Mouse (Mus musculus) layer of hippocampus, adult 9-11 months (tissue): ENCODE measurements around the gene Lpgat1.

ENCODE experiments used
- DNase-seq: peaks from one replicate; pipeline ENCODE4 v3.0.0; 2022

Gene Lpgat1

DNA sequence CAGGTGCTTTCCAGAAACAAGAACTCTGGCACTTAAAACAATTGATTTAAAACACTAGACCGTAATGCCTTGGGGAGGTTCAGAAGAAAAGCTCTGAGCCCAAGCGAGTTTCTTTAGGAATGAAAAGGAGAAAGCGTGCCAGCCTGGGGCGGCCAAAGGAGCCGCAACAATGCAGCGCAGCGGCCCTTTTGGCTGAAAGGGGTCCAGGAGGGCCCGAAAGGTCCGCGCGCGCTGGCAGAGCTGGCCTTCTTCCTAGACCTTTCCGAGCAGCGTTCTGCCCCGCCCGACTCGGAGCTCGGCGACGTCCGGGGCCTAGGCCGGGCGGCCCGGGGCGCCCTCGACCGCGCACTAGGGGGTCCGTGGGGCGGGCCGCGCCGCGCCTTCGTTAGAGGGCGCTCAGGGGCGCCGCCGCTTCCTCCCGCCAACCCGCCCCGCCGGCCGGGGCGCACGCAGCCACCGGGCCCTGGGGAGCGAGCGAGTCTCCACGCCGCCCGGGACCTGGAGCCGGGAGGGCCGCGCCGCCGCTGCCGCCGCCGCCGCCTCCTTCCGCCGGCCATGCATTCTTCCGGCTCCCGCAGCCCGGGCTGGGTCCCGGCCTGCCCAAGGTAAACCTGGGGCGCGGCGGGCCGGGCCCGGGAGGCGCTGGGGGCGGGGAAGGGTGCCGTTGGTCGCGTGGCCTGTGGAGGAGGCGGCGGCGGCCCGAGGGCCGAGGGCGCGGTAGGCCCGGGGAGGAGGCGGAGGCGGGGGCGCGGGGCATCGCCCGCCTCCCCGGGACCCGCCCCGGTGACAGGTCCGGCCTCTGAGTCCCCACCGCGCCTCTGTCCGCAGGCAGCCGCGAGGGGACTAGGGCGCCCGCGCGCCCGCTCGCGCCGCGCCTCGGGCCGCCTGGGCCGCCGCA lies at the start of gene Lpgat1:
Gene Lpgat1, plus strand, starts transcription at position 234 of the 898 bp plus-strand sequence.
- DNase-seq: peak; percentile 76

DNA sequence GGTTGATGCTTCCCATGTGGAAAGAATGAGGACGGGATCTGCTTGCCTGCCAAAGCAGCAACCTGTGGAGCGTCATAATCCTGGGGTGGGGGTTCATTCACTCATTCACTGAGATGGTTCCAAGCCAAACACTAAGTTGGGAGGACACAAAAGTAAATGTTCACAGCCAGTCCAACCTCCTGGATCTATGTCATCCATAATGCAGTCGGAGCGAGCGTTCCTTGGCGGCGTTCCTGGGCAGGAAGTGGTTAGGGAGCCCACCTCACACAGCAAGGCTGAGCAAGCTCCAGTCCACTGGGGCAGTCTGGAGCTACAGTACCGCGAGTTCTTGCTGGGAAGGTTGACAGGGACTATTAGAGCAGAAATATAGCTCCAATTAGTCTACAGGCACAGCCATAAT lies 49.6 kb upstream of the Lpgat1 start:
- DNase-seq: no peak

DNA sequence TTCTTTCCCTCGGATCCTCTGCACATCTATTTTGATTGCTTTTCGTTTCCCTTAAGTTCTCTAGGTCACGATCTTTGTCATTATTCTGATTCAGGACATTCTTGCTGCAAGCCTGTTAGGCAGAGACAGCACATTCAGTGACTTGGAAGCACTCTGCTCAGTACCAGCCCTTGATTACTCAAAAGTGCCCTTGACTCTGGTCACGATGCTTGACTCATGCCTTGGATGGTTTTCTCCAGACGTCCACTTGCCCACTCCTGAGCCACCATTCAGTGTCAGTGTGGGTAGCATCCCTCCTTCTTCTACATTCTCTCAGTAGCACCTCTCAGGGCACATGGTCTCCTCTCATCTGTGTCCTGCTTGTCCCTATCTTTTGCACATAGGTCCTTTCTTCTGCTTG lies 43.6 kb upstream of the Lpgat1 start:
- DNase-seq: no peak

DNA sequence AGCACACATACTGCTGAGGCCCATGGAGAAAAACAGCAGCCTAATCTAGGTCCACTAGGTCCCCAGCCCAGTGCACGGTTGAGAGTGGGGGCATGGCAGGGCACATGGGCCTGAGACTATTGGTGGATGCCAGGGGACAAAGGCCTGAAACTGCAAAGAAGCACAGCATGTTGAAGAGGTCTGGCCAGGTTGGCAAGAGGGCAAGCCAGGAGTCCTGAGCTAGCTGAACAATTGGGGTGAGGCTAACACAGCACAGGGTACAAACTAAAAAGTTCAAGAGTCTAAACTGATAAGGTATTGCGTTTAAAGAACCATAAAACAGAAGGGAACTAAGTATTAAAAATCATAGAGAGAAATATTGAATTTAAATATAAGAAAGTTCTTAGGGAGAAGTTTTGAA lies 36.0 kb upstream of the Lpgat1 start:
- DNase-seq: no peak

DNA sequence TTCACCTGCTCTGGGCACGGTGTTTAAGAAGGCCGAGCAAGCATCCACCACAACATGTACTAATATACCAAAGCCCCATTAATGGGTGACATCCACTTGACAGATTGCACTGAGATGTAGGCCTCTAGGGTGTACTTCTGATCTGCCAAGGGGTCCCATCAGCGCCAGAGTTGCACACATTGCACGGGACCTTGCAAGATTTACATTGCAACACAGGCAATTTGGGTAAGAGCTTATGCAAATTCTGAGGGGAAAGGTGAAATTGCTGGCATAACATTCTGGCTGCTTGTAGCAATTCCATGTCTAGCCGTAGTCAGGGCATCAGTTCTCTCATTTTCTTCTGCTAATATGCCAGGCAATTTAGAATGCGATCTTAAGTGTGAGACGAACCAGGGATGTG lies 30.1 kb upstream of the Lpgat1 start:
- no peak for DNase-seq

DNA sequence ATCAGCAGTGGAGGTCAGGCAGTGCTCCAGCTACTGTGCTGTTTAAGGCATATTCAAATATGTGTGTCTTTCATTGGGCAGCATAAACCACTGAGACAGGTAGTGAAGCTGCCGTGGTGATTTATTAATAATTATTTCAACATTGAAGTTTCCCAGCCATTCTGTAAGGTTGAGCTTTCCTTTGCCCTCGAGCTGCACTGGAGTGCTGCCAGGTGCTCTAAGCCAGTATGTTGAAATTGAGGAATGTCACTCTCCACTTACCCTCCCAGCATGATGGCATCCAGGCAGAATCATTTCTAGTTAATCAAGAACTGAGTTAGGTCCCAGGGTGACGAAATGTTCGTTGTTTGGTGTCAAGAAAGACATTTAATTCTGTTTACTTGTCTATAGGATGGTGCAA lies 24.4 kb upstream of the Lpgat1 start:
- no peak for DNase-seq

DNA sequence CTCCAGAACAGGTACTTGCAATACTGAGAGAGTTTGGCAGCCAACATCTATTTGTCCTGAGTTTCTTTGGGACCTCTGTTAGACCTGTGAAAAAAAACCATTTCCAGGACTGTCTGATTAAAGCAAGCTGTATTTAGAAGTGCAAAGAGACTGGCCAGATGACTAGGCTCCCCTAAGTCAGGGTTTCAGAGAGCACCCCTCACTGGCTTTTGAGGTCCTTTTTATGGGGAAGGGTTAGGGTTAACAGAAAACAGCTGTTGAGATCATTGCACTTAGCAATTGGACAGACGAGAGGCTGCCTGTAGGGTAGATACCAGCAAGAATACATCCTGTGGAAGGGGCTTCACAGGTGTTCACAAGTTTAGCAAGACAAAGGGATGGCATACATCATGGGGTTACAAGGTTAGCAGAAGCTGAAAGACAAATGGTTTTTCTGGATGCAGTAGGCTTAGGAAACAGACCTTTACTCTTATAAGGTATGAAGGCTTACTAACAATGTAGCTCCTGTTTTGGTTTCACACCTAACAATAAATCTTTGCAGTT lies 19.3 kb upstream of the Lpgat1 start:
- DNase-seq: no peak

DNA sequence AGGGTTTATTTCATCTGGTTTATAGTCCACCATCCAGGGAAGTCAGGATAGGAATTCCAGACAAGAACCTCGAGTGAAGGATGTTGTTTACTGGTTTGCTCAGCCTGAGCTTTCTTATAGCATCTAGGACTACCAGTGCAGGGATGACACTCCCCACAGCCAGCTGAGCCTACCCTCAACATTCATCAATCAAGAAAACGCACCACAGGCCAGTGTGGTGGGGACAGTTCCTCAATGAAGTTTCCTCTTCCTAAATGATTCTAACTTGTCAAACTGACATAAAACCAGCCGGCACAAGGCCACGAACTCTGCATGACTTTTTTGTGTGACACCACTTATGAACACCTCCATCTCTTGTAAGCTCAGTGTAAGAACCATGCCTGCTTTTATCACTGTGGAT lies 13.1 kb upstream of the Lpgat1 start:
- no peak for DNase-seq

DNA sequence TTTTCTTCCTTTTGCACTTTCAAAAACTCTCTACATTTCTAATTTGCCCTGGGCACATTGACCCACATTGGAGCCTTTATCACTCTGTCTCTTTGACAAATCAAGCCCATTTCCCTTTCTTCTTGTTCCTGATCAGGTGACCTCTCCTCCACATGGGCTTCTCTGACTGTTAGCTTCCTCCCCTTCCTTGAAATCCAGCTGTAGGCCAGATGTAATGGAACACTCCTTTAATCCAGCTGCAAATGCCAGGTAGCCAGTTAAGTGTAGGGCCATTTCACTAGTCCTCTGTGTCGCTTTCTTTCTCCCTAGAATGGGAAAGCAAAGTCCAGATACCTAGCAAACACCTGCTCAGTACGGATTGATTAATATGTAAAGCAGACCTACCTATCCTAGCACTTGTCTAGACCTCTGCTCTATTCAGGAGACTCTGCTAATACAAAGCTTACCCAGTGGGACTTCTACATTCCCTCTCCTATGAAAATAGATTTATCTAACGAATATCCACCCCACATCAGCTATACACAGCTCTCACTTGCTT lies 11.0 kb upstream of the Lpgat1 start:
- no peak for DNase-seq

DNA sequence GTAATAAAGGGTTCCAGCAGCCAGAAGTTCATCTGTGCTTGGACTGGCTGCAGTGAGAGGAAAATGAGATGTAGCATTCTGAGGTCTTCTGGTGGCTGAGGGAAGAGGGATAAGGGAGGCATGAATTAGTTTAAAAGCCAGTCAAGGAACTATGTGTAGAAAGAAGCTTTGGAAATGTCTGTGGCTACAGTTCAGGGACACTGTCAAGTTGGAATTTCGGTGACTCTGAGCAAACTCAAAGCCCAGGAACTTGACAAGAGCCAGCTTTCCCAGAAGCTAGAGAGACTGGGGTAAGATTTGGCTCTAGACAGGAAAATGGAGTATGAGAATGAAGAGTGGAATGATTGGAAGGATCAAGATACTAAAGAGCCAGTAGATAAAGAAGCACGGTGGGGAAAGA lies 7.8 kb upstream of the Lpgat1 start:
- DNase-seq: no peak

DNA sequence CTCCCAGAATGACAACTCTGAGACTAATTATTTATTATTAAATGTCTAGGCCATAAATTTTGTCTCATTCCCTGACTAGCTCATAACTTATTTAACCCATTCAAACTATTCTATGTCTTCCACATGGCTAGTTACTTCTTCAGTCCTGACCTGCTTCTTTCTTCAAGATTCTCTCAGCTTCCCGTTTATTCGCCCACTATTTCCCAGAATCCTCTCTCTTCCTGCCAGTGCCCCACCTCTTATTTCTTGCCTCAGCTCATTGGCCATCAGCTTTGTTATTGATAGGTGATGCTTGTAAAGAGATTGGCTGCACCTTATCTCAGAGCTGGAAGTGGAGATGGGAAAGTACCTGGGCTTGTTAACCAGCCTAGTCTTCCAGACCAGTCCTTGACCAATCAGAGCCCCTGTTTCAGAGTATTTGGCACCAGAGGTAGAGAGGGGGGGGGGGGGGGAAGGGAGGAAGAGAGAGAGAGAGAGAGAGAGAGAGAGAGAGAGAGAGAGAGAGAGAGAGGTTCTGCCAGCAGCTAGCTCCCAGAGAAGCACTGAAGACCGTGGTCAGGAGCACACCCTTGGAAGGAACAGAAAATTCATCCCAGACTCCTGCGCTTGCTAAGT lies 5.3 kb upstream of the Lpgat1 start:
- no peak for DNase-seq

DNA sequence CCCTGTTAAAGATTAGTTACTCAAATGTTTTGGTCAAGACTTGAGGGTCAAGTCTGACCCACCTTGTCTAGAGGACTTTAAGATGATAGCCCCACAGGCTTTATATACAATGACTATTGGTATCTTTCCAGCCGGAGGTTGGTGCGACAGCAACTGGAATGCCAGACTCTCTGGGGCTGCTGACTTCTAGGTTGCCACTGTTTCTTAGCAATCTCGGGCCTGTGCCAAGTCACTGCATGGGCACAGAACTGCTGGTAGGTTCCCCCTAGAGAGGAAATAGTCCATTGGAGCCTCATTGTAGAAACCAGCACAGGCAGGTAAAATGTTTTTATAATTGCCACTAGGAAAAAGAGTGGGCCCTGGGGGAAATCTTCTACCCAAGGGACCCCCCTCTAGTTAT lies 3.8 kb upstream of the Lpgat1 start:
- DNase-seq: no peak

DNA sequence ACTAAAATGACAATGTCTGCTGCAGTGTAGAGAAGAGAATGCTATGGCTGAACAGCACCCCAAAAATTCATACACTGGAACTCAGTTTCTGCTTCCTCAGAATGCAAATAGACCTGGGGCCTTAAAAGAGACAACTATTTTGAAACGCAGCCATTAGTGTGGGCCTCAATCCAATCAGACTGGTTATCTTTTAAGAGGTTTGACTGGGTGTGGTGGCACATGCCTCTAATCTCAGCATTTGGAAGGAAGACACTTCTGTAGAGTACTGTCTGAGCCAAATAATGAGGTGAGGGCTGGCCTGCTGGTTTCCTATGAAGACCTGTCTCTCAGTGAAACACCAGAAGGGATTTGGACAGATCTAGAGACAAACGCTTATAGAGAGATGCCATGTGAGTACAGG lies 2.5 kb upstream of the Lpgat1 start:
- no peak for DNase-seq

DNA sequence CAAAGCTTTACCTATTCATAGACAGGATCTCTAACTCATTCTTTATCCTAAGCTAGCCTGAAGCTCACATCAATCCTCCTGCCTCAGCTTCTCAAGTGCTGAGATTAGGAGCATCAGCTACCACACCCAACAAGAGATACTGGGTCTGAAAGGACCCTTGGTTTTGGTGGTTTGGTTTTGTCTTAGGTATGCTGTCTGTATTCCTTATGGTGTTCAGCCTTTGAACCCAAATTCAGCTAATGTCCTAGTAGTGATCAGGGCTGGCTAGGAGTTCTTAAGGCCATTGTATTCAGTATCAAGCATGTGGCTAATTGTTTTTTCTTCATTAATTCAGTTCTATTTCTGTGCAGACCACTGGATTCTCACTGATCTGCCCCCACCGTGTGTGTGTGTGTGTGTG lies 493 bp upstream of the Lpgat1 start:
- DNase-seq: no peak

DNA sequence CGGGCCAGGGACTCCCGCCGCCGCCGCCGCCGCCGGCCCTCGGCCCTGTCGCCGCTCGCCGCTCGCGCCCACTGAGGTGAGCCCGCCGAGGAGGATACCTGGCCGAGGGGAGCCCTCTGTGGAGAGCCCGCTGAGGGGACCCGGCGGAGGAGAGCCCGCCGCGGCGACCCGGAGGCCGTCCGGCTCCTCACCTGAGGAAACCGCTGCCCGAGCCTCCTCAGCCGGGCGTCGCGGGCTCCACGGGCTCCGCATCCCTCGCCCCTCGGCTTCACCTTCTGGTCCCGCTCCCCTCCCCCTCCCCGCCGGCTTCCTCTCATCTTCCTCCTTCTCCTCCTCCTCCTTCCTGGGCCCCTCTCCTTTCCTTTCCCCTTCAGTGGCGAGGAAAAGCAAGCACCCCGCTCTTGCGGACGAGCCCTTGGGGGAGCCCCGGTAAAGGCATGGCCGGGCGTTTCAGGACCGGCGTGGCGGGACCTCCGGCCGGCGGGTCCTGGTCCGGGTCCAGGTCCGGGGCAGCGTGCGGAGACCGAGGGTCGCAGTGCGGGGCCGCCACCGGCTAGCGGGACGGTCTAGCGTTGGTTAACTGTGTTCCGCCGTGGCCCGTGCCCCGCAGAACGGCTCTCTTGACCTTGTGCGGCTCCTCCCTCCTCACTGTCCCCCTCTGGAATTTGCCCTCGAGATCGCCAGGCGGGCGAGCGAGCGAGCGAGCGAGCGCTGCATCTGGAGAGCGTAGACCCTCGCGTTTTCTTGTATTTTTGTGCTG lies 1.1 kb downstream of the Lpgat1 start:
- DNase-seq: peak; percentile 13

DNA sequence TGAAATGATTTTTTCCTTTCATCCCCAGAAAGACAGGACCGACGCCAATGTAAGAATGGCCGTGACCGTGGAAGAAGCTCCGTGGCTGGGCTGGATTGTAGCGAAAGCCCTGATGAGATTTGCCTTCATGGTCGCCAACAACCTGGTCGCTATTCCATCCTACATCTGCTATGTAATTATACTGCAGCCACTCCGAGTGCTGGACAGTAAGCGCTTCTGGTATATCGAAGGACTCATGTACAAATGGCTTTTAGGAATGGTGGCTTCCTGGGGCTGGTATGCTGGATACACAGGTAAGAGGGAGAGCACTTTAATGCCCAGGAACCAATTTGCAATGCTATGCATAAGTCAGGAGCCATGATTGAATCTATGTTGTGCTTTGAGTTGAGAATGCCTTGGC lies 1.7 kb downstream of the Lpgat1 start:
- DNase-seq: peak; percentile 8

DNA sequence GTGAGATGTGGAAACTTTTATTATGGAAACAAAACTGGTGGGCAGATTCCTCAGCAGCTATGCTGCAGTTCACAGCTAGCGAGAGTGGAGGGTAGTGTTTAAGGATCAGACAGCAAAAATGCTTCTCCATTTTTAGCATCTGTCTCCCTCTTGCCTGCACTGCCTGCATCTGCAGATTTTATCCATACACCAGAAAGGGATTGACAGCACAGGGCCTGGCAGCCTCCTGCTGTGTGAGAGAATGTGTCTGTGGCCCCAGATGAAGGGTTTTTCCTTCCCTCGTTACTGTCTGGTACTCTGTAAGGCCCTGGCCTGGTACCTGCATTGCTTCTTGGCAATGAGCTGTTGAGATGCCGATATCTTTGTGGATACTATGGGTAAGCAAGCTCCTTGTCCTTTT lies 2.8 kb downstream of the Lpgat1 start:
- peak; percentile 14 for DNase-seq

DNA sequence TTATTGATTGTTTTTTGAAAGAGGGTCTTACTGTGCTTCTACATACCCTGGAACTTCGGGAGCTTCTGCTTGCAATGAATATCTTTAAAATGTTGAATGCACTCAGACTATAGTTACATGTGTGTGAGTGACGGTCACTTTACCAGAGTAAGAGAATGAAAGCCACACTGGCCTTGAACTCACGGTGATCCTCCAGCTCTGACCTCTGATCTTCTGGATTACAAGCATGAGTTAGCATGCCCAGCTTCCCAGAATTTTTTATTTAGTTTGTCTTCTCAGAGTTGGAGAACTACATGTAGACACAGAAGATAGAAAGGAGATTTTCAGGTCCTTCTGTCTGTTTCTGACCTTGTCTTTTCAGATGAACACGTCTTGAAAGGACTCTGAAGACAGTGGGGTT lies 5.1 kb downstream of the Lpgat1 start:
- no peak for DNase-seq

DNA sequence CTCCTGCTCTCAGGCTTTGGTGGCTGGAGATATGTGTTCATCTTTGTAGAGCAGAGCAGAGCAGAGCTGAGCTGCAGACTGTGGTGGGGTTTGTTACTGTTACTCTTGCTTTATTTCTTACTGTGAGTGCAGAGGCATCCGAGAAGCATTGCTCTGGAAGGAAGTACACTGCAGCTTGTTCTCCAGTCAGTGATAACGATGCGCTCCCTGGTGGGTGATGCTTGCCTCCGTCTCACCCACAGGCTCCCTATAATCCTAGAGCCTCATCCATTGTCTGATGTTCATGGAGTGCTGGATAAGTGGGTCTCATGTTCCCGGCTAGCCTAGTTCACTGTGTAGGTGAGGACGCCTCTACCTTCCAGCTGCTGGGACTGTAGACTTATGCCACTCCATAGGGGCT lies 6.0 kb downstream of the Lpgat1 start:
- DNase-seq: no peak

DNA sequence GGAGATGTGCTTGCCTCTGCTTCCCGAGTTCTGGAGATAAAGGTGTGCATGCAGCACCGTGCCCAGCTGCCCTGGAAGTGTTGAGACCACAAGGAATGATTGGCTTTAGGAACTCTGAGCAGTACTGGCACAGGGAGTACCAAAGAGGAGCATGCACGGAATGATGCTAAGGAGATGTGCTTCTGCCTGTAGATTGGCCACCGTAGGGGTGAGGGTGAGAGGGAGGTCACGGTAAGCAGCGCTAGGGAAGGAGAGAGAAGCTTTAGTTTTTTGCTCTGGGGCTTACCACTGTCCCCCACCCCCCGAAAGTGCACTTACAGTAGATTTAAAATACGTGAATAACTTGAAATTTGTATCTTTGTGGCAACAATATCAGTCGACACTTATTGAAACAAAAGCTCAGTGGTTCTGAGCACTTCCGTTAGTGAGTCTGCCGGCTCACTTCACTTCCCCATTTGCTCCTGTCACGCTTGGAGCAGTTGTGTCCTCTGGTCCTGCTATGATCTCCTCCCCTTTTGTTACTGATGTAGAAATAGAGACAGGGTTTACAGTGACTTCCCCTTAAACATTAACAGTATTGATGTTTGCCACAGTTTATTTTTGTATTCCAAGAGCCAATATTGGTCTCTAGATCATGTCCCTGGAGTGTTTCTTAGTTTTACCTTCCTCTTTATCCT lies 6.9 kb downstream of the Lpgat1 start:
- DNase-seq: no peak

DNA sequence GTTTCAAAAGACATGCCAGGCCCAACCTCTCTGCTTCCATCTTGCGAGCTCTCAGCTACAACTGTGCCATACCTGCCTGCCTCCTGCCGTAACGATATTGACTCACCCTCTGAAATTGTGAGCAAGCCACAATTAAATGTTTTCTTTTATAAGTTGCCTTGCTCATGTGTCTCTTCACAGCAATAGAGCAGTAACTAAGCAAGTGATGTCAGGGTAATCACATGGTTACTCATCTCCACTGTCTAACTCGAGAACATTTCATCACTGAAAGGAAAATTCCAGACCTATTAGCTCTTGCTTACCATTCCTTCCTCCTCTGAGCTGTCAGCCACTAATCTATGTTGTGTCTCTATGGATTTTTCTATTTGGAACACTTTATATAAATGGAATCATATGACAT lies 15.0 kb downstream of the Lpgat1 start:
- DNase-seq: no peak

DNA sequence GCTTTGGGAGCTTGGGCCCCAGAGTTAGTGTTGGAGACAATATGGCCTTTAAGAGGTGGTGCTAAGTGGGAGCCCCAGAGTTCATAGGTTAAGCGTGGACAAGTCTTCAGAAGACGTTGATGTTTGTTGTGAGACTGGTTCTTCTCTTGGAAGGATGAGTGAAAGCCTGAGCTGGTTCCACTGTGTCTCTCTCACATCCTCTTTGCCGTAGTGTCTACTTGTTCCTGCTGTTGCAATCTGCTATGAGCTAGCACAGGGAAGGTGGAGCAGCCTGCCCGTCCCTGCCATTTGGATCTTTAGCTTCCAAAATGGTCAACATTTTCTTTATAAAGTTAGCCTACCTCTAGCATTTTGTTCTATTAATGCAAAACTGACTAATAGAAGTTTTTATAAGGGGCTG lies 16.2 kb downstream of the Lpgat1 start:
- no peak for DNase-seq

DNA sequence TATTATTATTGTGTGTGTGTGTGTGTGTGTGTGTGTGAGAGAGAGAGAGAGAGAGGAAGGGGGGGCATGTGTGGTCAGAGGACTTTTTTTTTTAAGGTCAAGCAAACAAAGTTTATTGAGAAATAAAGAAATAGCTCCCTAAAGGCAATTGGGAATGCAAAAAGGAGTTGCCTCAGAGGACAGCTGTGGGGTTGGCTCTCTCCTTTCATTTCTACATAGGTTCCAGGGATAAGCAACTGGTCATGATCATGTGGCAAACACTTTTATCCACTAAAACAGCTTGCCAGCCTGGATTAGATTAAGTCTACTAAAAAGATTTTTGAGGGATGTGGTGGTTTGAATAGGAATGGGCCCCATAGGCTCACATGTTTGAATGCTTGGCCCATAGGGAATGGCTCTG lies 18.8 kb downstream of the Lpgat1 start:
- no peak for DNase-seq
